Mouse (Mus musculus): ENCODE data around the gene Ovch2. TPM values are rescaled to one million over a fixed set of nuclear protein-coding genes. Genes with fewer than 3 reads are reported as not detected.

Ovch2 gene
- polyA plus RNA-seq, 1 experiment from 2014 or later, result not detected

GRCm38 (mm10) chr7:107738726-107739125 is 62.3 kb downstream of the Ovch2 start:
- no peak overlapping the region for H3K4me2 ChIP-seq (replicated peaks)
- H3K27ac ChIP-seq (replicated peaks), result no peak overlapping the region
- no peaks in the 10 kb centered on the region for H3K36me3 ChIP-seq
- H3K4me3 ChIP-seq, result no peak overlapping the region
- WGBS, result 40% methylated on average over 2 of the region's 2 CpGs
- no peaks in the 10 kb centered on the region for H3K27me3 ChIP-seq
- H3K9me3 ChIP-seq, result no peaks in the 10 kb centered on the region
- no peak; the same call in 1 of the 2 replicates for ATAC-seq (replicated peaks)
- no peaks in the 10 kb centered on the region for H3K4me1 ChIP-seq
- no peak overlapping the region for H3K9ac ChIP-seq (replicated peaks)

GRCm38 (mm10) chr7:107733162-107733561 is 67.8 kb downstream of the Ovch2 start:
- 78% methylated on average over 2 of the region's 2 CpGs for WGBS
- Histone ChIP-seq H3K4me1 (no peaks in the 10 kb centered on the region), H3K4me2 (replicated peaks) (no peak overlapping the region), H3K36me3 (no peaks in the 10 kb centered on the region), H3K27me3 (no peaks in the 10 kb centered on the region), H3K9ac (replicated peaks) (no peak overlapping the region), H3K27ac (replicated peaks) (no peak overlapping the region), H3K4me3 (no peak overlapping the region), H3K9me3 (no peaks in the 10 kb centered on the region)
- ATAC-seq (replicated peaks), result no peak

Other genes with a start within 250 kb of the Ovch2 start
- 2.2 and 2.7 TPM in 2 replicates for gene Olfml1, start 233.8 kb downstream of the Ovch2 start, polyA plus RNA-seq (2015; fragmentation: Nextera tagmentation; extraction: Ambion mirVana)
- 1.3 and 1.6 TPM in 2 replicates for gene Ppfibp2, start 206.0 kb downstream of the Ovch2 start, polyA plus RNA-seq (2015; fragmentation: Nextera tagmentation; extraction: Ambion mirVana)
- gene 5330417H12Rik, start 176.0 kb downstream of the Ovch2 start, polyA plus RNA-seq (2015; fragmentation: Nextera tagmentation; extraction: Ambion mirVana), result not detected in 2 replicates
- not detected in 2 replicates for gene Cyb5r2, start 43.2 kb downstream of the Ovch2 start, polyA plus RNA-seq (2015; fragmentation: Nextera tagmentation; extraction: Ambion mirVana)
- not detected in 2 replicates for gene Olfr467, start 11.1 kb upstream of the Ovch2 start, polyA plus RNA-seq (2015; fragmentation: Nextera tagmentation; extraction: Ambion mirVana)
- not detected in 2 replicates for gene Olfr469, start 24.3 kb upstream of the Ovch2 start, polyA plus RNA-seq (2015; fragmentation: Nextera tagmentation; extraction: Ambion mirVana)
- gene Olfr470, start 46.3 kb upstream of the Ovch2 start, polyA plus RNA-seq (2015; fragmentation: Nextera tagmentation; extraction: Ambion mirVana), result not detected in 2 replicates
- gene Olfr472, start 96.7 kb upstream of the Ovch2 start, polyA plus RNA-seq (2015; fragmentation: Nextera tagmentation; extraction: Ambion mirVana), result not detected in 2 replicates
- not detected in 2 replicates for gene Olfr473, start 129.2 kb upstream of the Ovch2 start, polyA plus RNA-seq (2015; fragmentation: Nextera tagmentation; extraction: Ambion mirVana)
- not detected in 2 replicates for gene Olfr474, start 153.4 kb upstream of the Ovch2 start, polyA plus RNA-seq (2015; fragmentation: Nextera tagmentation; extraction: Ambion mirVana)
- not detected in 2 replicates for gene Olfr476, start 163.6 kb upstream of the Ovch2 start, polyA plus RNA-seq (2015; fragmentation: Nextera tagmentation; extraction: Ambion mirVana)
- not detected in 2 replicates for gene Olfr477, start 185.5 kb upstream of the Ovch2 start, polyA plus RNA-seq (2015; fragmentation: Nextera tagmentation; extraction: Ambion mirVana)
- not detected in 2 replicates for gene Olfr478, start 232.8 kb upstream of the Ovch2 start, polyA plus RNA-seq (2015; fragmentation: Nextera tagmentation; extraction: Ambion mirVana)
- gene Olfr479, start 249.5 kb upstream of the Ovch2 start, polyA plus RNA-seq (2015; fragmentation: Nextera tagmentation; extraction: Ambion mirVana), result not detected in 2 replicates

Measured in forebrain, embryonic 15.5 days (tissue).